16 mouse cellular contexts compared by ENCODE assay signal in the genomic region with DNA sequence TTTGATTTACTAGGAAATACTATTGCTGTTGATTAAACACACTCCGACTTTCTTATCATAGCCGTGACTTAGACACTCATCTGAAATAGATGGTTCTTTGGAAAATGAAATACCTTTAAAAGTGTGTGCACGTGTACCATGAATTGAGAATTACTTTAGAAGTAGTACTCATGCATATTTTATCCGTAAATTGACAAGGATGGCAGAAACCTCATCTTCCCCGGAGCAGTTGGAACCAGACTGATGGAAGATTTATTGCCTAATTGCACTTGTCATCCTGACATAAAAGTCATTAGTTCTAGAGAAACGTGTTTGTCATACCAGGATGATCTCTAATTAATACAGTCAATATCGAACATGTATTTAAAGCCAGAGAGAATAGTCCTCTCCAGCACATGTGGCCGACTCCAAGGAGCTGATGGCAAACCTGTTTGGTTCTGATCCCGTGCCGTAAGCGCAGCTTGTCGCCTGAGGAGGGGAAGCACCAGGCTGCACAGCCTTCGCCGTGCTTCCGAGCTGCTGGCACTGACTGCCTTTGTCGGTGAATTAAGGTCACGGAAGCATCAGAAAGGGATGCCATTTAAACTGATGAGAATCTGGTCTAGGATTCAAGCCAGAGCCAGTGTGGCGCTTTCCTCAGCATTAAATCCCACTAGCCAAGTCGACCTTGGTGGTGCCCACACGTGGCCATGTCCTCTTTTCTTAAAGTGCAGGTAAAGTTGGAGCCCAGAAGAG.
A peak's percentile ranks its signal among the peaks of the same experiment; 100 is the strongest.
DNase-seq lines count a peak whose midpoint lies in the region; ATAC-seq and TF ChIP-seq lines count a peak whose summit lies in the region.
"Had no signal": no experiment of that assay in that cellular context is flagged by ENCODE, and none has a peak within 500 bp of the region (broad histone marks: within the 10 kb centered on the region; RNA-seq: fewer than 3 reads in every experiment).

No protein-coding gene starts in this region.

- H3K27me3 ChIP-seq in forebrain, embryonic 14.5 days (replicated peaks; ENCODE audit: control insufficient read depth, insufficient read depth, low read length) = no peaks in the 10 kb centered on the region
- no peaks in the 10 kb centered on the region for H3K27me3 ChIP-seq in forebrain, embryonic 11.5 days (ENCODE audit: control insufficient read depth, insufficient read depth, low read length)
- no peaks in the 10 kb centered on the region for H3K27me3 ChIP-seq in neural tube, embryonic 13.5 days
- H3K27me3 ChIP-seq in neural tube, embryonic 15.5 days (replicated peaks) = no peaks in the 10 kb centered on the region
- no peaks in the 10 kb centered on the region for H3K27me3 ChIP-seq in forebrain, postnatal 0 days (ENCODE audit: insufficient read depth, low read length)
- H3K27me3 ChIP-seq: neural tube, embryonic 12.5 days had no signal

- no peaks in the 10 kb centered on the region for H3K36me3 ChIP-seq in forebrain, embryonic 14.5 days (ENCODE audit: control insufficient read depth, insufficient read depth, low read length)
- H3K36me3 ChIP-seq in forebrain, embryonic 11.5 days (ENCODE audit: control insufficient read depth, insufficient read depth, low read length) = no peaks in the 10 kb centered on the region
- H3K36me3 ChIP-seq in neural tube, embryonic 13.5 days = 0 out of 2 replicates have a peak, but pooled peaks cover 4% of the 10 kb centered on the region
- no peaks in the 10 kb centered on the region for H3K36me3 ChIP-seq in neural tube, embryonic 15.5 days
- H3K36me3 ChIP-seq in forebrain, postnatal 0 days (ENCODE audit: insufficient read depth) = no peaks in the 10 kb centered on the region
- H3K36me3 ChIP-seq: neural tube, embryonic 12.5 days had no signal

- H3K27ac ChIP-seq in forebrain, embryonic 14.5 days (ENCODE audit: low read depth, low read length) = no peak overlapping the region
- H3K27ac ChIP-seq in forebrain, embryonic 11.5 days (ENCODE audit: low read depth, low read length) = no peak overlapping the region
- H3K27ac ChIP-seq in neural tube, embryonic 13.5 days (replicated peaks) = peak overlapping the region; percentile 59
- H3K27ac ChIP-seq in neural tube, embryonic 15.5 days (replicated peaks) = no peak overlapping the region
- H3K27ac ChIP-seq in forebrain, postnatal 0 days (ENCODE audit: low read depth, low read length) = no peak overlapping the region
- H3K27ac ChIP-seq in layer of hippocampus, adult 2 months = no peak overlapping the region
- H3K27ac ChIP-seq: kidney, postnatal 0 days; neural tube, embryonic 12.5 days had no signal

- 0 out of 2 replicates have a peak, but pooled peaks cover 2% of the 10 kb centered on the region for H3K4me1 ChIP-seq in forebrain, embryonic 14.5 days (ENCODE audit: control insufficient read depth, insufficient read depth, low read length)
- H3K4me1 ChIP-seq in forebrain, embryonic 11.5 days (replicated peaks; ENCODE audit: control insufficient read depth, insufficient read depth, low read length) = no peaks in the 10 kb centered on the region
- peaks cover 19% of the 10 kb centered on the region for H3K4me1 ChIP-seq in neural tube, embryonic 13.5 days (replicated peaks)
- H3K4me1 ChIP-seq in neural tube, embryonic 15.5 days = peaks cover 6% of the 10 kb centered on the region; the same call in 1 of the 2 replicates
- 0 out of 2 replicates have a peak, but pooled peaks cover 7% of the 10 kb centered on the region for H3K4me1 ChIP-seq in forebrain, postnatal 0 days (ENCODE audit: insufficient read depth)

- no peak overlapping the region for H3K4me3 ChIP-seq in forebrain, embryonic 14.5 days (ENCODE audit: low read depth, low read length)
- no peak overlapping the region for H3K4me3 ChIP-seq in forebrain, embryonic 11.5 days (ENCODE audit: low read depth, low read length)
- H3K4me3 ChIP-seq in neural tube, embryonic 13.5 days = no peak overlapping the region
- no peak overlapping the region for H3K4me3 ChIP-seq in neural tube, embryonic 15.5 days (replicated peaks)
- no peak overlapping the region for H3K4me3 ChIP-seq in forebrain, postnatal 0 days (ENCODE audit: low read depth, low read length)
- H3K4me3 ChIP-seq in layer of hippocampus, adult 2 months = no peak overlapping the region
- H3K4me3 ChIP-seq: erythroblast, embryonic 14.5 days; neural tube, embryonic 12.5 days had no signal

- DNase-seq in forebrain, embryonic 14.5 days (ENCODE audit: low spot score) = peak; percentile 33
- DNase-seq in forebrain, embryonic 11.5 days (ENCODE audit: low spot score) = no peak
- no peak for DNase-seq in forebrain, postnatal 0 days
- DNase-seq in layer of hippocampus, adult 9-11 months = no peak
- no peak for DNase-seq in yolk sac, embryonic 10.5 days (ENCODE audit: low spot score)
- DNase-seq in layer of hippocampus, adult 2 months (ENCODE audit: low spot score in 2 of 2) = no peak
- DNase-seq: adrenal gland, postnatal 14 days; lung, adult 2 months; lung, postnatal 4 days; thymus, postnatal 14 days had no signal

- no peak for TF ChIP-seq CTCF in forebrain, postnatal 0 days (IDR thresholded peaks at IDR 0.05; ENCODE audit: low read depth)
- no peak for TF ChIP-seq CTCF in layer of hippocampus, adult 2 months (conservative IDR thresholded peaks at IDR 0.05)

- 78% methylated on average over 20 of the region's 20 CpGs for WGBS in forebrain, embryonic 14.5 days
- 88% methylated on average over 20 of the region's 20 CpGs for WGBS in forebrain, embryonic 11.5 days
- WGBS in neural tube, embryonic 13.5 days = 66% methylated on average over 20 of the region's 20 CpGs
- WGBS in neural tube, embryonic 15.5 days = 61% methylated on average over 20 of the region's 20 CpGs
- WGBS in forebrain, postnatal 0 days = 63% methylated on average over 20 of the region's 20 CpGs

- no peak overlapping the region for H3K9ac ChIP-seq in forebrain, embryonic 14.5 days (ENCODE audit: low read length)
- H3K9ac ChIP-seq in forebrain, embryonic 11.5 days (ENCODE audit: low read length) = no peak overlapping the region
- H3K9ac ChIP-seq in neural tube, embryonic 13.5 days = no peak overlapping the region
- no peak overlapping the region for H3K9ac ChIP-seq in neural tube, embryonic 15.5 days (replicated peaks)
- no peak overlapping the region for H3K9ac ChIP-seq in forebrain, postnatal 0 days
- H3K9ac ChIP-seq: neural tube, embryonic 12.5 days had no signal

- no peak overlapping the region for H3K4me2 ChIP-seq in forebrain, embryonic 14.5 days (ENCODE audit: low read length)
- H3K4me2 ChIP-seq in forebrain, embryonic 11.5 days (ENCODE audit: low read depth, low read length, severe bottlenecking) = no peak overlapping the region
- H3K4me2 ChIP-seq in neural tube, embryonic 13.5 days = no peak overlapping the region
- no peak overlapping the region for H3K4me2 ChIP-seq in neural tube, embryonic 15.5 days
- H3K4me2 ChIP-seq in forebrain, postnatal 0 days (ENCODE audit: low read depth) = no peak overlapping the region
- H3K4me2 ChIP-seq: neural tube, embryonic 12.5 days had no signal

- no peak for ATAC-seq in forebrain, embryonic 14.5 days
- ATAC-seq in forebrain, embryonic 11.5 days (replicated peaks; ENCODE audit: low FRiP score) = no peak
- peak; percentile 62 for ATAC-seq in neural tube, embryonic 13.5 days (ENCODE audit: low read depth)
- no peak for ATAC-seq in neural tube, embryonic 15.5 days (ENCODE audit: low FRiP score)
- peak; percentile 80 for ATAC-seq in forebrain, postnatal 0 days
- ATAC-seq: intestine, embryonic 16.5 days had no signal

- H3K9me3 ChIP-seq in forebrain, embryonic 14.5 days (replicated peaks; ENCODE audit: control insufficient read depth, low read length) = no peaks in the 10 kb centered on the region
- no peaks in the 10 kb centered on the region for H3K9me3 ChIP-seq in forebrain, embryonic 11.5 days (ENCODE audit: control insufficient read depth, low read length)
- H3K9me3 ChIP-seq in neural tube, embryonic 13.5 days = no peaks in the 10 kb centered on the region
- H3K9me3 ChIP-seq in neural tube, embryonic 15.5 days (replicated peaks) = no peaks in the 10 kb centered on the region
- H3K9me3 ChIP-seq in forebrain, postnatal 0 days (ENCODE audit: low read length) = no peaks in the 10 kb centered on the region
- H3K9me3 ChIP-seq: neural tube, embryonic 12.5 days had no signal

Comparison
In these comparisons a context has a peak if more than half of its experiments do, and no peak if none do; other contexts are left out.
1. ATAC-seq: peak in neural tube, embryonic 13.5 days (single experiment) and forebrain, postnatal 0 days (single experiment); none in forebrain, embryonic 14.5 days (single experiment), forebrain, embryonic 11.5 days (single experiment) and neural tube, embryonic 15.5 days (single experiment).